Mouse (Mus musculus) layer of hippocampus, adult 2 months (tissue): ENCODE measurements around the gene Izumo4. TPM values are rescaled to one million over a fixed set of nuclear protein-coding genes. Genes with fewer than 3 reads are reported as not detected.
A peak's percentile ranks its signal among the peaks of the same experiment; 100 is the strongest.

Experiments used
- DNase-seq, 2 experiments: peaks; one replicate each; pipeline ENCODE4 v3.0.0; 2022; ENCODE audit warnings: low spot score in 2 of 2
- H3K27ac ChIP-seq: fragments of 200-600 bp; 2 replicates; pipeline ENCODE4 v1.8.1; 2022
- H3K4me3 ChIP-seq: fragments of 200-600 bp; 2 replicates; pipeline ENCODE4 v1.8.1; 2022; ENCODE audit warnings: mild to moderate bottlenecking
- CTCF ChIP-seq: fragments of 200-600 bp; conservative IDR thresholded peaks from 2 replicates; pipeline ENCODE4 v1.8.1; 2022; ENCODE audit warnings: antibody characterized with exemption, mild to moderate bottlenecking, moderate library complexity
- total RNA-seq, 2 experiments: library from RNA; stranded (reverse); gene quantifications; 2 replicates each; pipeline ENCODE4 v1.2.3; 2021

The Izumo4 gene
- total RNA-seq, 2 experiments from 2014 or later, result 65.0 to 69.0 TPM

GRCm38 (mm10) chr10:80684214-80684613 lies 17.8 kb upstream of the Izumo4 start:
- no peak overlapping the region for H3K27ac ChIP-seq
- DNase-seq, result peak in 1 of 2 experiments; percentile 51
- peak; percentile 90 for TF ChIP-seq CTCF
- no peak overlapping the region for H3K4me3 ChIP-seq

- Histone ChIP-seq H3K4me3 (no peak overlapping the region), H3K27ac (no peak overlapping the region)
- DNase-seq, result no peak
- no peak for TF ChIP-seq CTCF
These were observed 17.0 kb upstream of the Izumo4 start for GRCm38 (mm10) chr10:80684984-80685383.

- Histone ChIP-seq H3K4me3 (no peak overlapping the region), H3K27ac (no peak overlapping the region)
- no peak for DNase-seq
- no peak for TF ChIP-seq CTCF
These were observed 15.4 kb upstream of the Izumo4 start for GRCm38 (mm10) chr10:80686617-80687016.

GRCm38 (mm10) chr10:80687850-80688249 lies 14.1 kb upstream of the Izumo4 start:
- no peak overlapping the region for H3K27ac ChIP-seq

GRCm38 (mm10) chr10:80692249-80693165 lies 9.5 kb upstream of the Izumo4 start:
- H3K4me3 ChIP-seq, result no peak overlapping the region

More at GRCm38 (mm10) chr10:80687850-80688249, 14.1 kb upstream of the Izumo4 start:
- DNase-seq, result peak in 1 of 2 experiments; percentile 56
- TF ChIP-seq CTCF, result peak; percentile 86
- H3K4me3 ChIP-seq, result no peak overlapping the region

GRCm38 (mm10) chr10:80693401-80694045 lies 8.5 kb upstream of the Izumo4 start:
- Histone ChIP-seq H3K4me3 (no peak overlapping the region), H3K27ac (no peak overlapping the region)
- no peak for TF ChIP-seq CTCF
- DNase-seq, result no peak

More at GRCm38 (mm10) chr10:80692249-80693165, 9.5 kb upstream of the Izumo4 start:
- no peak overlapping the region for H3K27ac ChIP-seq
- no peak for DNase-seq
- TF ChIP-seq CTCF, result no peak

- no peak for DNase-seq
- Histone ChIP-seq H3K27ac (peak overlapping the region; percentile 54), H3K4me3 (no peak overlapping the region)
- TF ChIP-seq CTCF, result no peak
These were observed 7.6 kb upstream of the Izumo4 start for GRCm38 (mm10) chr10:80694159-80694938.

GRCm38 (mm10) chr10:80695186-80695585 lies 6.8 kb upstream of the Izumo4 start:
- H3K4me3 ChIP-seq, result no peak overlapping the region
- H3K27ac ChIP-seq, result peak overlapping the region; percentile 54
- TF ChIP-seq CTCF, result no peak
- DNase-seq, result no peak

GRCm38 (mm10) chr10:80695801-80696501 lies 6.0 kb upstream of the Izumo4 start:
- Histone ChIP-seq H3K4me3 (no peak overlapping the region), H3K27ac (peak overlapping the region; percentile 54; the same call in 1 of the 2 replicates)
- no peak for DNase-seq
- no peak for TF ChIP-seq CTCF

GRCm38 (mm10) chr10:80696502-80697392 lies 5.2 kb upstream of the Izumo4 start:
- H3K4me3 ChIP-seq, result no peak overlapping the region
- DNase-seq, result no peak
- no peak for TF ChIP-seq CTCF
- H3K27ac ChIP-seq, result peak overlapping the region; percentile 41; the same call in 1 of the 2 replicates

GRCm38 (mm10) chr10:80697393-80697787 lies 4.6 kb upstream of the Izumo4 start:
- Histone ChIP-seq H3K4me3 (no peak overlapping the region), H3K27ac (no peak overlapping the region)
- no peak for DNase-seq
- TF ChIP-seq CTCF, result no peak

GRCm38 (mm10) chr10:80697812-80698211 lies 4.2 kb upstream of the Izumo4 start:
- Histone ChIP-seq H3K4me3 (no peak overlapping the region), H3K27ac (no peak overlapping the region)
- TF ChIP-seq CTCF, result no peak
- DNase-seq, result no peak
